Mouse (Mus musculus) forebrain, embryonic 11.5 days (tissue): ENCODE measurements around the gene Trappc6a. TPM values are rescaled to one million over a fixed set of nuclear protein-coding genes. Genes with fewer than 3 reads are reported as not detected.

Experiments used
- ATAC-seq: fragments of 200-750 bp; cut with Nextera tagmentation; replicated peaks from 2 replicates; pipeline ENCODE4 v1.8.0; 2017; ENCODE audit warnings: moderate TSS enrichment; ENCODE audit not compliant: low FRiP score
- DNase-seq: peaks from one replicate; pipeline ENCODE4 v3.0.0-alpha.2; 2017; ENCODE audit warnings: low spot score
- H3K27ac ChIP-seq: fragments of 300-500 bp; sonication (generic); 2 replicates; pipeline ENCODE4 v1.5.1; 2014; ENCODE audit warnings: low read depth, low read length
- H3K27me3 ChIP-seq: fragments of 300-500 bp; sonication (generic); 2 replicates; pipeline ENCODE4 v1.6.1; 2014; ENCODE audit warnings: mild to moderate bottlenecking, low read length, mixed read lengths; ENCODE audit not compliant: control insufficient read depth, insufficient read depth
- H3K36me3 ChIP-seq: fragments of 300-500 bp; sonication (generic); 2 replicates; pipeline ENCODE4 v1.6.1; 2014; ENCODE audit warnings: mild to moderate bottlenecking, low read length, moderate library complexity, mixed read lengths; ENCODE audit not compliant: control insufficient read depth, insufficient read depth
- H3K4me1 ChIP-seq: fragments of 300-500 bp; sonication (generic); replicated peaks from 2 replicates; pipeline ENCODE4 v1.6.1; 2014; ENCODE audit warnings: low read length, mixed read lengths; ENCODE audit not compliant: control insufficient read depth, insufficient read depth
- H3K4me2 ChIP-seq: fragments of 300-500 bp; sonication (generic); 2 replicates; pipeline ENCODE4 v1.6.1; 2014; ENCODE audit warnings: low read depth, mild to moderate bottlenecking, low read length, moderate library complexity, mixed read lengths; ENCODE audit not compliant: severe bottlenecking
- H3K4me3 ChIP-seq: fragments of 300-500 bp; sonication (generic); 2 replicates; pipeline ENCODE4 v1.5.1; 2014; ENCODE audit warnings: low read depth, low read length
- H3K9ac ChIP-seq: fragments of 300-500 bp; sonication (generic); 2 replicates; pipeline ENCODE4 v1.6.1; 2014; ENCODE audit warnings: low read length
- H3K9me3 ChIP-seq: fragments of 300-500 bp; sonication (generic); 2 replicates; pipeline ENCODE4 v1.6.1; 2016; ENCODE audit warnings: low read length, mixed read lengths; ENCODE audit not compliant: control insufficient read depth
- WGBS: fragments of 180-500 bp; shearing (Covaris S2); extraction: QIAGEN DNeasy Blood & Tissue Kit; methylation state at CpG from one replicate; pipeline ENCODE4 v1.1.7; 2014; 5-methylcytosine and 5-hydroxymethylcytosine counted together
- polyA plus RNA-seq: library from polyadenylated mRNA; unstranded; fragments of >200 nt; fragmentation: Nextera tagmentation; extraction: Ambion mirVana; gene quantifications from 2 replicates; pipeline ENCODE4 v1.2.1, GENCODE M21; 2014

The Trappc6a gene
- polyA plus RNA-seq, 1 experiment from 2014 or later: 43.7 TPM

GRCm38 (mm10) chr7:19464367-19465307, 43.6 kb upstream of the Trappc6a start:
- ATAC-seq (no peak), DNase-seq (no peak)
- 6% methylated on average over 22 of the region's 22 CpGs for WGBS
- H3K9ac ChIP-seq: peak overlapping the region; percentile 16; the same call in 1 of the 2 replicates
- no peaks in the 10 kb centered on the region for H3K36me3 ChIP-seq
- no peak overlapping the region for H3K27ac ChIP-seq
- no peaks in the 10 kb centered on the region for H3K9me3 ChIP-seq
- no peak overlapping the region for H3K4me3 ChIP-seq
- peaks cover 13% of the 10 kb centered on the region for H3K27me3 ChIP-seq
- no peaks in the 10 kb centered on the region for H3K4me1 ChIP-seq
- H3K4me2 ChIP-seq: peak overlapping the region; percentile 5; the same call in 1 of the 2 replicates

DNA sequence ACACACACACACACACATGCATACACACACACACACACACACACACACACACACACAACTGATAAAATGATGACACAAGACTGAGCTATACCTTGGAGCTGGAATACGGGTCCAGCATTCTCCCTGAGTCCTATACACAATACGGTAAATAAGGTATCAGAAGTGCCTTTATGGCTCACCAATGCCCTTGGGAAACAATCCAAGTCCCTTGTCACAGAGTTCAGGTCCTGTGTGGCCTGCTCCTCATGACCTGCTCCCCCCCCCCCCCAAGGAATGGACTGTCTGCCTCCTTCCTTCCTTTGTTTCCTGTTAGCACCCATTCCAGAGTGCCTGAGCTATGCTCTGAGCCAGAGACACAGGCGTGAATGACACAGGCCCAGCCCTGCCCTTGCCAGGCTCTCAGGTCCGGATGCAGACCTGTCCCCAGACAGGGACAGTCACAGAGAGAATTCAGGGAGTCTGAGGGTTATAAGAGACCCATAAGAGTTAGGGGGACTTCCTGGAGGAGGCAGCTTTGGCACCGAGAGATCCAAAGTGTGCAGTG, 41.5 kb upstream of the Trappc6a start:
- DNase-seq (no peak), ATAC-seq (no peak)
- Histone ChIP-seq H3K9me3 (no peaks in the 10 kb centered on the region), H3K4me3 (no peak overlapping the region), H3K9ac (no peak overlapping the region), H3K27me3 (peaks cover 30% of the 10 kb centered on the region), H3K36me3 (no peaks in the 10 kb centered on the region), H3K27ac (no peak overlapping the region), H3K4me2 (no peak overlapping the region), H3K4me1 (no peaks in the 10 kb centered on the region)
- WGBS: 73% methylated on average over 5 of the region's 5 CpGs

GRCm38 (mm10) chr7:19467638-19468037, 40.6 kb upstream of the Trappc6a start:
- Histone ChIP-seq H3K27ac (no peak overlapping the region), H3K4me3 (no peak overlapping the region), H3K9ac (no peak overlapping the region), H3K4me2 (no peak overlapping the region), H3K27me3 (peaks cover 39% of the 10 kb centered on the region), H3K36me3 (no peaks in the 10 kb centered on the region), H3K4me1 (no peaks in the 10 kb centered on the region), H3K9me3 (no peaks in the 10 kb centered on the region)
- no peak for ATAC-seq
- no peak for DNase-seq
- 43% methylated on average over 6 of the region's 6 CpGs for WGBS

DNA sequence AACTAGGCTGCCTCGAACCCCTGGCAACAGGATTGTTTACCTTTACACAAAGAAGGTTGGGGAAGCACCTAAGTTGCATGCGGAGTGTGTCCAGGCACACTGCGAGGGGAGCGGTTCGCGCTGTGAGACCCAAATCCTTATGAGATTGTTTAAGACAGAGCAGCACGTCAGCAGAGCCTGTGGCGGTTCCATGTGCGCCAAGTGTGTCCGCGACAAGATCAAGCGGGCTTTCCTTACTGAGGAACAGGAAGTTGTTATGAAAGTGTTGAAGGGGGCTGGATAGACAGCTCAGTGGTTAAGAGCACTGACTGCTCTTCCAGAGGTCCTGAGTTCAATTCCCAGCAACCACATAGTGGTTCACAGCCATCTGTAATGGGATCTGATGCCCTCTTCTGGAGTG, 39.9 kb upstream of the Trappc6a start:
- Histone ChIP-seq H3K4me2 (no peak overlapping the region), H3K9ac (no peak overlapping the region), H3K36me3 (no peaks in the 10 kb centered on the region), H3K27me3 (peaks cover 46% of the 10 kb centered on the region), H3K9me3 (no peaks in the 10 kb centered on the region), H3K27ac (no peak overlapping the region), H3K4me3 (no peak overlapping the region), H3K4me1 (no peaks in the 10 kb centered on the region)
- no peak for DNase-seq
- 66% methylated on average over 12 of the region's 12 CpGs for WGBS
- no peak for ATAC-seq

DNA sequence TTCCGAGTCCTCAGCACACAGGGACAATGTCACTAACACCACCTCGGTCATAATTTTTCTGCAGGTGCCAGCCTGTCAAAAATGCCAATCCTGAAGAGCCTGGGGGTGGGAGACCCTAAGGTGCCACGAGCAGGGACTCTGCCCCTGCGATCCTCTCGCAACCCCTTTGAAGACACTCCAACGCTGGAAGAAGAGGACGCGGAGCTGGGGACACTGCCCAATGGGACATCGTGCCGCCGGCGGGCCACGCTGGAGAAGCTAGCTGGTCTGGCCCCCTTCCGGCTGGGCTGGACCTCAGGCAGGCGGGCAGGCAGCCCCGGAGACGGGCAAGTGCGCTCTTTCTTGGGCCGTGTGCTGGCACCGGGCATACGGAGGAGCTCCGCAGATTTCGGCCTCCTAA, 38.8 kb upstream of the Trappc6a start:
- Histone ChIP-seq H3K4me1 (peaks cover 3% of the 10 kb centered on the region), H3K4me2 (no peak overlapping the region), H3K36me3 (no peaks in the 10 kb centered on the region), H3K27ac (no peak overlapping the region), H3K4me3 (no peak overlapping the region), H3K27me3 (peaks cover 57% of the 10 kb centered on the region), H3K9ac (no peak overlapping the region), H3K9me3 (no peaks in the 10 kb centered on the region)
- WGBS: 17% methylated on average over 23 of the region's 23 CpGs
- DNase-seq: no peak
- ATAC-seq: no peak

- no peak overlapping the region for H3K4me2 ChIP-seq
- no peak for DNase-seq
- peaks cover 3% of the 10 kb centered on the region for H3K4me1 ChIP-seq
- 13% methylated on average over 14 of the region's 14 CpGs for WGBS
- no peak overlapping the region for H3K27ac ChIP-seq
- peaks cover 64% of the 10 kb centered on the region for H3K27me3 ChIP-seq
- H3K36me3 ChIP-seq: no peaks in the 10 kb centered on the region
- H3K9me3 ChIP-seq: no peaks in the 10 kb centered on the region
- H3K9ac ChIP-seq: no peak overlapping the region
- no peak overlapping the region for H3K4me3 ChIP-seq
- ATAC-seq: no peak
Measured at GRCm38 (mm10) chr7:19470308-19470707, 37.9 kb upstream of the Trappc6a start.

DNA sequence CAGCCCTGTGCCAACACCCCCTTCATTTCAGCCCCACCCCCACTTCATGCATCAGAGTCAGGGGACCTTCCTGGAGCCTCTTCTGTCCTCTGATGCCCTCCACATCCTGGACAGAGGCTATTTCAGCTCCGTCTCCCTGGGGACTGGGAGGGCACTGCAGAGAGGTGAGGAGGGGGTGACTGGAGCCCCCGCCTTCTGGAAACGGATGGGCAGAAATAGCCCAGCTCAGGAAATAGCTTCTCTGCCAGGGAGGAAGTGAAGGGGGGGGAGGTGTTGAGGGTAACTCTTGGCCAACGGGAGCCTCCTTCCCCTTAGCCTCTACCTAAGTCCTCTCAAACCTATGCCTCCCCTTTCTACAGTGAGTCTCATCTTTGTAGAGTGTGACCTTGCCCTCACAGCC, 35.8 kb upstream of the Trappc6a start:
- WGBS: 50% methylated on average over 4 of the region's 4 CpGs
- DNase-seq (no peak), ATAC-seq (no peak)
- Histone ChIP-seq H3K4me2 (no peak overlapping the region), H3K27ac (no peak overlapping the region), H3K4me1 (peaks cover 3% of the 10 kb centered on the region), H3K9ac (no peak overlapping the region), H3K9me3 (no peaks in the 10 kb centered on the region), H3K4me3 (no peak overlapping the region), H3K27me3 (peaks cover 66% of the 10 kb centered on the region), H3K36me3 (no peaks in the 10 kb centered on the region)

- Histone ChIP-seq H3K27ac (no peak overlapping the region), H3K27me3 (peaks cover 64% of the 10 kb centered on the region), H3K9me3 (no peaks in the 10 kb centered on the region), H3K4me3 (peak overlapping the region; percentile 46), H3K9ac (peak overlapping the region; percentile 53), H3K4me1 (peaks cover 3% of the 10 kb centered on the region), H3K36me3 (no peaks in the 10 kb centered on the region), H3K4me2 (peak overlapping the region; percentile 73)
- ATAC-seq: peak; percentile 87
- 0% methylated on average over 44 of the region's 89 CpGs for WGBS
- peak; percentile 84 for DNase-seq
Measured at GRCm38 (mm10) chr7:19473875-19474443, 34.2 kb upstream of the Trappc6a start.
